Mouse (Mus musculus): Measurements from ENCODE around the gene AU015836.
"Not testable (repeated sequence)": the region's sequence is repeated elsewhere in the genome, so short reads cannot be mapped to it uniquely, and the experiment has no call there.

Gene AU015836

DNA sequence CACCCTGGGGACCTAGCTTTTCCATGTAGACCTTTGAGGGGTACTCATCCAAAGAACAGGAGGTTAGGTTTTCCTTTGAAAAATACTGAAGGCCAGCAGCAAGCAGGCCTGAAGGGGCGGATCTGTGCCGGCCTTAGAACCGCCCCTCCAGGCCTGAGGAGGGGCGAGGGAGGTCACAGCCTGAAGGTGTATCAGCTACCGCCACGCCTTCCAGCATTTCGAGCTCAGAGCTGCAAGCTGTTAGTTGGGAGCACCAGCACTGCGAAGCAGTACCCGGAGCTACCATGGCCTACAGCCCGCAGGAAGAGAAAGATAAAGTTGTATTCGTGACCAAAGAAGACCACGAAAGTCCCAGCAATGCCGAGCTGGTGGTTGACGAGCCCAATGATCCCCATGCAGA lies at the start of gene AU015836:
AU015836 (plus strand) TSS at position 216 of the 400 bp plus-strand sequence.
- DNase-seq (ENCODE audit: low spot score in 2 of 2), result no peak

DNA sequence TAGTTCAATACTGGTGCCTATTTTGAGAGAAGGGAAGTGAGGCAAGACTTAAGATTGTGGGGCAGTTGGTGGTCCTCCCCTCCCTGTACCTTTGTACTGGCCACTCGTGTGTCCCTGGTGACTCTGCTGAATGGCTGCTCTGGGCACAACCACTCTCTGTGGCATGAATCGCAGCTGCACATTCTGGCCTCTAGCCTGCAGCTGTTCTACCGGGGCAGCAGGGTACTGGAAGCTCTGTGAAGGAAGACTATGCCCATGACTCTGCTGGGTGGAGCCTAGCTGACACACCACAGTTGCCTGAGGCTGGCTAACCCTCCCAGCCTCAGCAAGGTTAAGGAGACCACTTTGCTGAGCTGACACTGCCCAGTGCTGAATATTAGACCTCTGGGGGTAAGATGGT lies 49.4 kb upstream of the AU015836 start:
- no peak for DNase-seq (ENCODE audit: low spot score in 2 of 2)

DNA sequence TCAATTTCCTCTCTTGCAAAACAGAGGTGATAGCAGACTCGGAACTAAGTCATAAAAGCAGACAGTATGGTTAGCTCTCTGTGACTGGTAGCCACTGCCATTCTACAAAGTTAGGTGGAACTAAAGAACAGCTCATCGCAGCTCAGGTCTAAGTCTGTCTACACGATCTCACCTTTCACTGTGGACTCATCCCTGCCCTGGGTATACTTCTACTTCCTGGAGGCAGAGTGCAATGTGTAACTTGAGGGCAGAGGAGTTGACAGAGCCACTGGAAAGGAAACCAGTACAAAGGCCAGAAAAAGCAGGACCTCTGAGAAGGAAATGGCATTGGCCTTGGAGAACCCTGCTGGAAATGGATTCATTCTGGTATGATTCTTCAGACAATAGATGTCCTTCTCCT lies 40.1 kb upstream of the AU015836 start:
- DNase-seq (ENCODE audit: low spot score in 2 of 2), result no peak

DNA sequence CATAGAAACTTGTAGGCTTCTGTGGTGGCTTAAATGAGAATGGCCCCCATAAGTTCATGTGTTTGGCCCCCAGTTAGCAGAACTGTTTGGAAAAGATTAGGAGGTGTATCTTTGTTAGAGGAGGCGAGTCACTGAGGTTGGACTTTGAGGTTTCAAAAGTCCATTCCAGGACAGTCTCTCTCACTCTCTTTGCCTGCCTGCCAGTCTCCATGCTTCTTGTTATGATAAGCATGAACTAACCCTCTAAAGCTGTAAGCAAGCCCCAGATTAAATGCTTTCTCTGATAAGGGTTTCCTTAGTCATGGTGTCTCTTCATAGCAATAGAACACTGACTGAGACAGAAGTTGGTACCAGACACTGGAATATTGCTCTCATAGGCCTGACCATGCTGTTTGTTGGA lies 39.7 kb upstream of the AU015836 start:
- DNase-seq (ENCODE audit: low spot score in 2 of 2), result no peak

DNA sequence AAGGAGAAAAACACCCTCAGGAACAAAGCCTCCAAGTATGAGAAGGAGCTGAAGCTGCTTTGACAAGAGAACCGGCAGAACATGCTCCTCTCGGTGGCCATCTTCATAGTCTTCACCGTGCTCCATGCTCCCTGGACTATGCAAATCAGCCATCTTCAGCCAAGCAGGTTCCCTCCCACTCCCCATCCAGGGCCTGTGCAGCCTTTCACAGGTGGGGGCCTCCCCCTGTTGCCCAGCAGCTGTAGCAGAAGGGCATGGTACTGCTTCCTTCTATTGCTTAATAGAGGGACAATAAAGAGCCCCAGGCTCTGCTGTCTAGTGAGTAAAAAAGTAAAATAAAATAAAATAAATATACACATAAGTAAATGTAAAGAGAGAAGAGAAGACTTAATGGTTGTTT lies 36.8 kb upstream of the AU015836 start:
- DNase-seq (ENCODE audit: low spot score in 2 of 2), result no peak

DNA sequence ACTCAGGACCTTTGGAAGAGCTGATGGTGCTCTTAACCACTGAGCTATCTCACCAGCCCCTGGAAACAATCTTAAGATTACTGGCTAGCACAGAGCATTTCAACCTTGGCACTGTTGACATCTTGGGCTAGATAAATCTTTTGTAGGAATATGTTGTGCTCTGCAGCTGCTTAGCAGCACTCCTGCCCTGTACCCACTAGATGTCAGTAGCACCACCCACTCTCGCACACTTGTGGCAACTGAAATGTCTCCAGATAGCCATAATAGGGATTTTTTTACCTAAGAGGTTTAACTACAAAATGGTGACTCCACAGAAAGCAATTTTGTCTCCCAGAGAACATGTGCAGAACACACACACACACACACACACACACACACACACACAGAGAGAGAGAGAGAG lies 11.7 kb upstream of the AU015836 start:
- peak in 1 of 2 experiments; percentile 10 for DNase-seq (ENCODE audit: low spot score in 2 of 2)

DNA sequence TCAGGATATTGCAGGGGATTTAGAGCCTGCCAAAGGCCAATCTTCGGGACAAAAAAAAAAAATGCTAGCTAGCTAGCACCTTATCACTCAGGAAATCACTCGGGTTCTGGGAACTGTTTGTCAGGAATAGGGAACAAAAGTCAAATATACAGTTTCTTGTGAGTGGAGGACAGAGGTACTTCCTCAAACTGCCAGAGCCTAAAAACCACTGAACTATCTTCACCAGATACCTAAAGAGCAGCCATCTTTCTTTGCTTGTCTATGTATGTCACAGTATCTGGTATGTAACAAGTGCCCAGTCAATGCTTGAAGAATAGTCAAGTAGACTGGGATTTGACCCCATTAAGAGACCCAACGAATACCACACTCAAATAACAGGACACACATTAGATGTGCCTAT lies 10.0 kb upstream of the AU015836 start:
- no peak for DNase-seq (ENCODE audit: low spot score in 2 of 2)

DNA sequence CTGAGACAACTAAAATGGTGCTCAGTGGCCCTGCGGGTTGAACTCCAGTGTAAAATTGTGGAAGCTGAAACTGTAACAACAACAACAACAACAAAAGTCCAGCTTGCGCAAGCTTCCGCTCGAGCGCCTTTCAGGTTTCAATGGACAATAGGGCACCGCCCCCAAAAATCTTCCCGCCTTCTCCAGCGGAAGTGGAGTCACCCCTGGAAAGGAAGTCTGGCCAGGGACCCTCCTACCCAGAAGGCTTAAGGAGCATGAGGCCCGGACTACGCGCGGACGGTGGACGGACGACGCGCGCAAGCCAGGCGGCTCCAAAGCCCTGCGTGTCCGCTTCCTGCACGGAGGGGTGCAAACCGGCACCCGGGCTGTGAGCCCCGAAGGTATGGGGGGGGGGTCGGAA lies 11.9 kb downstream of the AU015836 start:
- DNase-seq (ENCODE audit: low spot score in 2 of 2), result no peak

DNA sequence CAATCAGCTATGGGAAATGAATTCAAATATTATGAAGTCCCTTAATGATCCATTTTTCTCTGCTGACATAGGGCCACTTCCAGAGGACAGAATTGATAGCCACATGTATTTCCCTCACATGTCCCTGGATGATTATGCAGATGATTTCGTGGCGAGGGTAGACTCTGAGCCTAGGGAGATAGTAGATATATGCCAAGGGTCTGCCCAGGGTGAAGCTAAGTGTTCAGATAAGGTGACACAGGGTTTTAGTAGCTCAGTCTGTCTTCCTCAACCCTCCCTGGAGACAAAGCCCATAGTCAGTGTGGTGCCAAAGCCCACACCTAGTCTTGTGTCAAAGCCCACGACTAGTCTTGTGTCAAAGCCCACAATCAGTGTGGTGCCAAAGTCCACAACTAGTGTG lies 13.7 kb downstream of the AU015836 start:
- DNase-seq (ENCODE audit: low spot score in 2 of 2), result no peak

DNA sequence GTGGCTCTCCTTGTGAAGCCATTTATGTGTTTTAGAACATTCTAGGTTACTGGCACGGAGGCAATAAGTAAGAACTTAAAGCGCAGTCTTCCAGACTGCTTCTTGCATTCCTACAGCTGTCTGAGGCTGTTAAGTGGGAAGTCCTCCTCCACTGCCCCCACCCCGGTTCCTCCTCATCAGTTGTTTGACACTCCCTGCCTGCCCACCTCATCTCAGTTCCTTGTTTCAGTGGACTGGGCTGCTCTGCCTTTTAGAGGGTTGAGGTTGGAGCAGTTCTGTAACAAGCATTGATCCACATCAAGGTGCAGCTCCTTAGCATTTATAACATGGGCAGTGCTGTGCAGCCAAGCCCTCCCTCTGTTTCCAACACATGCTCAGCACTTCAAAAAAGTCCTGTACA lies 16.6 kb downstream of the AU015836 start:
- DNase-seq (ENCODE audit: low spot score in 2 of 2), result not testable (repeated sequence)

DNA sequence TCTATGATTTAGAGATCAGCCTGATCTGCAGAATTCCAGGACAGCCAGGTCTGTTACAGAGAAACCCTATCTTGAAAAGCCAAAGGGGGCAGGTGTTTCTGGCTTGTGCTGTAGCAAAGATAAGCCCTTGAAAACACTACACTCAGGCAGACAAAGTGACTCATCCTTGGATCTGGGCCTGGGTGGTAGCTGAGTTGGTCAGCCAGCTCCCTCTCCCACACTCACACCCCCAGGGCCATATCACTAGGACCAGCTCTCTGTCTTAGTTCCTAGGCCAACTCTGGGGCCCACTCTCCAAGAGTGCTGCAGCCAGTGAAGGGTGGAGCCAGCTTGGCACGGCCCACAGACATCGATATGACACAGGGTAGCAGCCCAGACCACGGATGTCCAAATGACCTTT lies 38.5 kb downstream of the AU015836 start:
- no peak for DNase-seq (ENCODE audit: low spot score in 2 of 2)

DNA sequence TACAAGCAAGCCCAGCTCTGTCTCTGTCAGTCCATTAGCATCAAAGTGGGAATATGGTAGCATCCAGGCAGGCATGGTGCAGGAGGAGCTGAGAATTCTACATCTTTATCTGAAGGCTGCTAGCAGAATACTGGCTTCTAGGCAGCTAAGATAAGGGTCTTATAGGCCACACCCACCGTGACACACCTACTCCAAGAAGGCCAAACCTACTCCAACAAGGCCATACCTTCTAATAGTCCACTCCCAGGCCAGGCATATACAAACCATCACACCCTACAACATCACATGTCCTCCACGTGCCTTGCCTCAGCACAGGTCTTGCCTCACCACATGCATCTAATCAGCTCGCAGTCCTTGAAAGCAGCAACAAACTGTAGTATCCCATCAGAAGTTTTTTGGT lies 41.0 kb downstream of the AU015836 start:
- no peak for DNase-seq (ENCODE audit: low spot score in 2 of 2)

DNA sequence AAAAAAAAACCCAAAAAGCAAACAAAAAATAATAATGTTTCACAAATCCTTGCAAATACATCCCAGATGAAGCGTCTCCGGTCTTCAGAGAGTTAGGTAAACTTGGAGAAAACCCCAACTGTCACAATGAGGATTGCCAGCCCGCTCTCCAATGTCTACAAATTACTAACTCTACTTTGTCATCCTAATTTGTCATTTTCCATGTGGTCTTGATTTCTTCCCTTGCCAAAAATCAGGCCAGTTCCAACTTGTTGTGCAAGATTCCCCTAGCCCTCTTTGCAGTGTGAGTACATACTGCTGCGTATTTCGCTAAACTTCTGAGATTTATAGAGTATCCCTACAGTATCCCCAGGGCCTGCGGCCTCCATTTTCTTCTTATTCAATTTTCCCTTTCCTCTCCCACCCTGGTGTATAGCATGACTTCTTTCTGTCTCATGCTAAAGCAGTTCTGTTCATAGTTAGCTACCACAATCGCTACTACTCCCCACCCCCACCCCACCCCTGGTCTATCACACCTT lies 43.3 kb downstream of the AU015836 start:
- no peak for DNase-seq (ENCODE audit: low spot score in 2 of 2)

DNA sequence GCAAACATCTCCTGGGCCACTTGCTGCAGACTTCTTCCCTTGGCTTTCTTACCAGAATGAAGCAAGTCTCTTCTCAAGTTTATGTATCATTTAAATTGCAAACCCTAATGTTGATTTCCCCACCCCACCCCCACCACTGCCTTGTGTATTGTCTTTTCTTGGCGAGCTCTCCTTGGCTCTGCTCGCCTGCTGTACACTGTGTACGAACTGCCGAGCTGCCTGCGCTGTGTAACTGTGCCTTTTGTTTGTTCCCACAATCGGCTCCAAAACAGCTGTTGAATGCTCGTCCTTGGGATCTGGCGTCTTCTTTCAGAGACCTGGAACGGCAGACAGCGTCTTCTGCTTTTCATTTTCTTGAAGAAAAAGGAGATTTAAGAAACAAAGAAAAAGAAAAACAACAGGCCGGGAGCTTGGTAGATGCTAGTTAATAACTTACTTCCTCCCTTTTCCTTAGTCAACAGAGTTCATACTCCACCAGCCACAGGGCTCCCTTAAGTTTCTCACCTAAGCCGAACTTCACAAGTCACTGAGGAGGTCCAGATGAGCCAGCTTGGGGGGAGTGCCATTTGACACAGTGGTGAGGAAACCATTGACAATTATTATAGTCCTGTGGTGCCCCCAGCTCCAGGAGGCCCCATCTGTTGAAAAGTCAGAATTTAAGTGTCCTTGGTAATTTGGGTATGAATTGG lies 44.2 kb downstream of the AU015836 start:
- peak in 1 of 2 experiments; percentile 13 for DNase-seq (ENCODE audit: low spot score in 2 of 2)

DNA sequence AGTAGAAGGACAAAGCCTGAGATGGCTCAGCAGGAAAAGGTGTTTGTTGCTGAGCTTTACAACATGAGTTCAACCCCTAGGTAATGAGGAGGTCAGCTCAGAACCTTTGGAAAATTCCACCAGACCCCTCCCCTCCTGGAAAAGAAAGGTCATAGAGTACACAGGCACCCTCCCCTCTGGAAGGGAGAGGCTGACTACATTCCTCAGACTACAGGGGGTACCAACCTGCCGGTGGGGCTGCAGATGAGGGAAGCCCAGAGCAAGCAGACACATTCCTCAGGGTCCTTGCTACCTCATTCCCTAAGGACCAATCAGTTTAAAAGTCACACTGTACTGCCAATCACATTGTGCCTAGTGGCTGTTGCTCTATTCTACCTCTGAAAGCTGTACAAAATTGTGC lies 48.4 kb downstream of the AU015836 start:
- no peak for DNase-seq (ENCODE audit: low spot score in 2 of 2)

DNA sequence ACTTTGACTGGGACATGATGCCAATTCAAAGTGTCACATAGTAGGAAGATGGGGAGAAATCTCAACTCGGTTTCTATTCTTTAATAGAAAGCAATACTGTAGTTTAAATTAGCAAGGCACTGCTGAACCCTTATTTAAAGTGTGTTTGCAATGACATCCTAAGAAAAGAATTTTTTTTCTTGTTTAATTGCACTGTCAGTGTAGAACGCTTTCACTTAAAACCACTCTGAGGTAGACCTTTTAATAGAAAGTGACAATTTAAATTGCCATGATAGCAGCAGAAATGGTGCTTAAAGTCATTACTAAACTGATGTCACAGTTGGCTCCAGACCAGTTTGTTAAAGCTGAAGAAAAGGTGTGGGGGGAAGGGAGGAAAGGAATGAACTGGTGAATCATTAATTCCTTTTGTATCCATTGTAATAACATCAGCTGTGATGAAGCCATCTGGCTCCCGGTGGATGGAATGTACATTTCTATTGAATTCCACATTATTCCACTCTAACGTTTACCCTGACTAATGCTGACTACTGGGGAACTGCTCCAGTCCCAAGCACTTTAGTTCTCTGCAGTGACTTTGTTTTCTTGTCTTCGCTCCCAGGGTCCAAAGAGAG lies 53.9 kb downstream of the AU015836 start:
- no peak for DNase-seq (ENCODE audit: low spot score in 2 of 2)

Data from left cerebral cortex, adult 9 months (tissue).